Mouse (Mus musculus): ENCODE data around the gene Gm49486.

Gm49486 gene

DNA sequence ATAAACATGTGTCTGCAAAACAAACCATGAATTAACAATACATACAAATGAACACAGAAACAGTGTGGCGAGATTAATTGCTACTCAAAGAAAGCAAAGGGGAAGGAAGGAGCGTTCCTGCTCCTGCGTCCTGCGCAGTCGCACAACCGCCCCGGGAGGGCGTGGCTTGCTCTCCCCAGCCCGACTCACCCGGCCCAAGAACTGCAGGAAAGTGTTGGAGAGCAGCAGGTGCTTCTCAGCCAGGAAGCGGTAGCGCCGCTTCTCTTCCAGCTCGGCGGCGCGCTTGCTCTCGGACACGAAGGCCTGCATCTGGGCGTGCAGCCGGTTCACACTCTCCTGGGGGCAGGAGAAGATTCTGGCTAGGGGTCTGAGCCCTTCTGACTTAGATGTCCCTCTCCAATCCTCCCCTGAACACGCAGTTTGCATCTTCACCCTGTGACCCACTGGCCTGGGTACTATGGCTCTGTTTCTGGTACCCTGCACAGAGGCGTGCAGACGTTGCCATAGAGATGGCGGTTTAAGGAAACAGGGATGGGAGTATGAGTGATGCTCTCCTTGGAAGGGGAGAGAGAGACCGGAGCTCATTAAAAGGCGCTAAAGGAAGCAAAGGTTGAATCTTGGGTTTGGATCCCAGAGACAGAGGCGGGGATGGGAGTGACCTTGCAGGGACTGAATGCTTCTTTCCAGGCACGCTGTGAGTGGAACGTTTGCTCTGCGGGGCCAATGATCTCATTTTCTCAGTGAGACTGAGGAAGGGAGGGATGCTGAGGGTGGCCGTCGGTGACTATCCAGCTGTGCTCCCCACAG lies 41.3 kb downstream of the Gm49486 start:
- DNase-seq (ENCODE audit: low spot score in 2 of 2), result no peak

DNA sequence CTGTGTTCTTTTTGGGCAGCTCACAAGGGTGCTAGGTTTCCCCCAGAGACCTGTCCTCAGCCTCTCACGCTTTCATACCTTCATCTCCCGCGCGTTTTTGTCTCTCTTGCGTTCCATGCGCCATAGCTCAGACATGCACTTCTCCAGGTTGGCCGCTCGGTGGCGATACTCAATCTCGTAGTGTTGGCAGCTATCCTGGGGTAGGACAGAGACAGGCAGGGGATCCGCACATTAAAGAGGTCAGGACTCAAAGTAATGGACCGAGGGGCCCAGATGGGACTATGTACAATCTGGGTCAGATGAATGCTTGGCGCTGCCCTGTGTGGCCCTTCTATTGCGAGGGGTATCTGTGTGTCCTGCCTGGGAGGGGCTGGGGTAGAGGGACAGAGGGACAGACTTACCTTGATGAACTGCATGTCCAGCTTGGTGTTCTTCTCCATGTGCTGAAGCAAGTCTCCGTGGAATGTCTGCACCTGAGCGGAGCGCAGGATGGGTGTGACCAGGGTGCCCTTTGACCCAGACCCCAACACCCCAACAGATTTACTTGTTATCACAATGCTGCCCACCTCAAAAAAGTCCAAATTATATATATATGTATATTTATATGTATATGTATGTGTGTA lies 42.0 kb downstream of the Gm49486 start:
- no peak for DNase-seq (ENCODE audit: low spot score in 2 of 2)

DNA sequence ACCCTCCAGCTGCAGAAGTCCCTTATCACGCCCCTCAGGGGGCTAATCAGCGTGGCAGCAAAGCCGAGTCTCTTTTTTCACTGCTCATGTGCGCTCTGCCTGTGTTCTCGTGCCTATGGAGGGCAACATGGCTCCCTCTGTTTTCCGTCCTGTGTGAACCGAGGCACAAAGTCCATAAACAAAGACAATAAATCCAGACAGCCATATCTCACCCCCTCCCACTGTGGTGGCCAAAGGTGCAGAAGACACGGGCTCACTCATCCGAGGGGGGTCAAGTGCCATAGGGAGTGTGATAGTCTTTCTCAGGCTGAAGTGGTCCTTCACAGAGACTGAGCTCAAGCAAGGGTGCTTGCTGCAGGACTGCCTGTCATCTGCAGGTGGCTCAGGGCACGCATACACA lies 43.8 kb downstream of the Gm49486 start:
- no peak for DNase-seq (ENCODE audit: low spot score in 2 of 2)

DNA sequence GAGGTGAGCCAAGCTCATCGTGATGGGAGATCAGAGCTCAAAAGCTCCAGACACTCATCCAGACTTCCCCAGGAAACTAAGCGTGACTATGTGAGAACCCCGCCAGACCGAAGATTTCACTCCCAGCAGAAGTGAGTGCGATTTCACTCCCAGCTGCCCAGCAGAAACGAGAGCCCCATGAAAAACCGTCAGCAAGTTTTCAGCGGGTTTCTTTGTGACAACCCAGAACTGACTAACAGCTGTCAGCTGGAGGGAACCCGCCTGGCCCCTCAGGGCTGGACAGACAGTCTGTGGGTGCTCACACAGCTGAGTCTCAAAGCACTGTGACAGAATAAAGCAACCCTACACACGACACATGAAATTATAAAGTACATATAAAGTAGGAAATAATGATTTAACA lies 48.5 kb downstream of the Gm49486 start:
- no peak for DNase-seq (ENCODE audit: low spot score in 2 of 2)

DNA sequence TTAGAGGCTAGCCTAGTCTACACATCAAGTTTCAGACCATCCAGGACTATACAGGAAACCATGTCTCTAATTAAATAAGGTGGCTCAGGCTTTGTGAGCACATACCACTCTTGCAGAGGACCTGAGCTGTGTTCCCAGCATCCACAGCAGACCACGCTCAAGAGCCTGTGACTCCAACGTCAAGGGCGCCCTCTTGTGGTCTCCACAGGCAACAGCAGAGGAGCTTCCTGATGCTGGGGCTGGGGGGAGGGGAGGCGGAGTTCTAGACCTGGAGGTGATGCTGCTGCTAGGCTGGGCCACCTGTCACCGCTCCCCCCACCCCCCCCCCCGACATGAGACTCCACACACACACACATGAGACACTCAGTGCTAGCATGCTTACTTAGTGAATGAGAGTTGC lies 51.0 kb downstream of the Gm49486 start:
- DNase-seq (ENCODE audit: low spot score in 2 of 2), result no peak

GRCm38 (mm10) chr15:79280850-79281249 lies 51.7 kb downstream of the Gm49486 start:
- DNase-seq (ENCODE audit: low spot score in 2 of 2), result no peak

DNA sequence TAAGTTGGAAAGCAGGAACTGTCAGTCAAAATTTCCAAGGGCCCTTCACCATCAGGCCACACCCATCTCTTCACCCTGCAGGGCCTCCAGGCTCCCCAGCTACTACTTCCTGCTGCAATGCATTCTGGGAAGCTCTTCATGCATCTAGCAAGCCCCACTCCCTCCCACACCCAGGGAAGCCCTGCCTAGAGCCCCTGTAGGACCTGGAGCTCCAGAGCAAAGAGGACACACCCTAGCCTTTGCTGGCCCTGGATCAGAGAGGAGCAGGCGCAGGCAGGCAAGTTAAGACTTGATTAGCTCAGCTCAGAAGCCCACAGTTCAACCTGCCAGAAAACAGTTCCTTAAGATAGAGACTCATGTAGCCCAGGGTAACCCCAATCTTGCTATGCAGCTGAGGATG lies 52.2 kb downstream of the Gm49486 start:
- DNase-seq (ENCODE audit: low spot score in 2 of 2), result no peak

- no peak for DNase-seq (ENCODE audit: low spot score in 2 of 2)
Observed at GRCm38 (mm10) chr15:79282434-79282833, 53.2 kb downstream of the Gm49486 start.

DNA sequence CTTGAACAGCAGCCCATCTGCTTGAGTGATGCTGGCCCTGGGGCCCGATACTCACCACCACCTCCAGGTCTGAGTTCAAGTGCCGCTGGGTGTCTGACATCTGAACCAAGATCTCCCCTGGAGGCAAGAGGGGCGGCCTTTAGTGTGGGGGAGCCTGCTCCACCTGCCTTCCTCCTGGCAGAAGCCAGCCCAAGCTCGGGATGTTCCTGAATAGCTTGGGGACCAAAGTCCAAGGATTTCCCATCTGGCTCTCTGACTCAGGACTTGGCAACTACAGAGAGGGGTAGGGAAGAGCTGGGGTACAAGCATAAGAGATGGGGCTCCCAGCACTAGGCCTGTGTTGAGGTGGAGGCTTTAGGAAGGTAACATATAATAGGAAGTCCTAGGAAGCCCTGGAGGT lies 54.2 kb downstream of the Gm49486 start:
- DNase-seq (ENCODE audit: low spot score in 2 of 2), result no peak

DNA sequence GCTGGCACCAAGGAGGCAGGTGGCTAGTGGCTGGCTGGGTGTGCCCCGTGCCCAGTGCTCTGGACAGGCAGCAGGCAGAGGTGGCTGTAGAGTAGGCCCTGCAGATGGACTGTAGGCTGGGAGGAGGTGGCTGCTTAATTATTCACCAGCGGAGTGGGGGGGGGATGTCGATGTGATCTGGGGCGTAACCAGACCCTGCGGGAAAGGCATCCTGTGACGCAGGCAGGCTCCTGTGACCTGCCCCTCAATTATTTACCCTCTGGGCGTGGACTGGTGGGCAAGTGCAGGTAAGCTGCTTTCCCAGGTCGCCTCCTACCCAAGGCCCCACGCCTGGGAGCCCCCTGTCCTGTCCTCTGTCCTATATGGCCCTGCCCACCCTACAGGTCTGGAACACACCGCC lies 56.2 kb downstream of the Gm49486 start, which contains the start of gene Baiap2l2:
Baiap2l2 (minus strand) TSS at position 139 of the 400 bp plus-strand sequence.
- no peak for DNase-seq (ENCODE audit: low spot score in 2 of 2)

GRCm38 (mm10) chr15:79286141-79286540 lies 57.0 kb downstream of the Gm49486 start:
- DNase-seq (ENCODE audit: low spot score in 2 of 2), result no peak

DNA sequence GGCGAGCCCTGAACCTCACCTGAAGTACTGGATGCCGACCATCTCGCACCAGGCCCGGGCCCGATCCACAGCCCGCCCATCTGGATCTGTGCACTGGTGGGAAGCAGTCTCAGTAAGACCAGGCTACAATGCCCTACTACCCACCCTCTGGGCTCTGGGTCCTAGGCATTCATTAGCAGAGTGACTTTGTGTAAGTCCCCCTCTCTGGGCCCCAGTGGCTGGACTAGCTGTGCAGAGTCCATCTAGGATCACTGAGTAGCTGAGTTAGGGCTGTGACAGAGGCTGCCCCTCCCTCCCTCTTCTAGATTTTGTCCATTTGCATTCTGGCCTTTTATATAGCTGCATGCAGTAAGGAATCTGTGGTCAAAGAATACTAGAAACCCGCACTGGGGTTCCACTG lies 57.9 kb downstream of the Gm49486 start:
- DNase-seq (ENCODE audit: low spot score in 2 of 2), result no peak

- DNase-seq (ENCODE audit: low spot score in 2 of 2), result no peak
Observed at GRCm38 (mm10) chr15:79288387-79288786, 59.2 kb downstream of the Gm49486 start.

DNA sequence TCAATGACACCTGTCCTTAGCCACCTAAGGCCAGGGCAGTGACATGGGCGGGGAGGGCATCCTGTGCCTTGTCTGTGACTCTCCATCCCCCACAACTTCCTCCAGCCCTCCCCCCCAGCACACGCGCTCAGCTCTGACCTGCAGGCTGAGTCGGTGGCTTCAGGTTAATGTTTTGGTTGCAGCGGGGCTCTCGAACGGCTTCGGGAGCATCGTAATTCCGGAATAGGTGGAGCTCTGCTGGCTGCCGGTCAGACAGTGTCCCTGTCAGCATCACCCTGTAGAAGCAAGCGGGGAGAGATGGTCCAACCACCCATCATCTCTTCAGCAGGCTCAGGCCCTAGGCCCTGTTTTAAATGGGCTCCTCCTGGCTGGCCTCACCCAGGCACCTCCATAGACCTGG lies 60.2 kb downstream of the Gm49486 start:
- no peak for DNase-seq (ENCODE audit: low spot score in 2 of 2)

GRCm38 (mm10) chr15:79290340-79290739 lies 61.1 kb downstream of the Gm49486 start:
- no peak for DNase-seq (ENCODE audit: low spot score in 2 of 2)

DNA sequence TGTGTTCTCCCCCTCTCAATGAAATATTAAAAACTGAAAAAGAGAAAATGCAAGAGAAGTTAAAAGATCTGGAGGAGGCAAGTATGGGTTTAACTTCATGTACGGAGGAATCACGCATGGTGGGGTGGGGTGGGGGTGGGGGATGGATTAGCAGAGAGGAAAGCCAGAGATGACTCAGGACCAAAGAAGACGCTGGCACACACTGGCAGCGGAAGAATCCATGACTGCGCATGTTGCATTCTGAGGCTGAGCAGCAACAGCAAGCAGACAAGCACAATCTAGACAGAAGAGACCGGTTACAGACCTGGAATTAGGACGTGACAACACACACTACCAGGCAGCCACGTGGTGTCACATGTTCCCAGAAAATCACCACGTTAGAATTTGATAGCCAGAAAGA lies 63.6 kb downstream of the Gm49486 start:
- DNase-seq (ENCODE audit: low spot score in 2 of 2), result no peak

- no peak for DNase-seq (ENCODE audit: low spot score in 2 of 2)
Observed at GRCm38 (mm10) chr15:79298553-79298952, 69.4 kb downstream of the Gm49486 start.

DNA sequence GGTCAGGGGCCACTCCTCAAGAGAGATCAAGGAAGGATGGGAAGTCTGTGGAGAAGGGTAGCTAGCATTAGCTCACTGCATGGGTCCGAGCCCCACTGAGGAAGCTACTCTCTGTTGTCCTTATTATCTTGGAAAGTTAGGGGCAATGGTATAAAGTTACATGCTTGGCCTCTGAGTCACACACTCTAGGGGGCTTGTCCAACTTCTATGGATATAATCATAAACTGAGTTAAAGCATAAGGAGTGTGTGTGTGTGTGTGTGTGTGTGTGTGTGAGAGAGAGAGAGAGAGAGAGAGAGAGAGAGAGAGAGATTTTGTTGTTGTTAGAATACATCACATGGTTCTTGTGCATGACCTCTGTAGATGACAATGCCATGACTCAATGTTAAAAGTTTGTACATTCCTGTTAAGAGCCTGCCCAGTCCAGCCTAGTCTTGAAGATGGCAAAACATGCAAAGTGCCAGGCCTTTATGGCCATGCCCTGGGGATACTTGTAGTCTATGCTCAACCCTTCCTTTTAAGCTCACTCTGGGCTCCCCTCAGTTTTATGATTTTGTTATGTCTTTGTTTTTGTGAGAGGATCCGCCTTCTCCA lies 70.5 kb downstream of the Gm49486 start:
- DNase-seq (ENCODE audit: low spot score in 2 of 2), result no peak

DNA sequence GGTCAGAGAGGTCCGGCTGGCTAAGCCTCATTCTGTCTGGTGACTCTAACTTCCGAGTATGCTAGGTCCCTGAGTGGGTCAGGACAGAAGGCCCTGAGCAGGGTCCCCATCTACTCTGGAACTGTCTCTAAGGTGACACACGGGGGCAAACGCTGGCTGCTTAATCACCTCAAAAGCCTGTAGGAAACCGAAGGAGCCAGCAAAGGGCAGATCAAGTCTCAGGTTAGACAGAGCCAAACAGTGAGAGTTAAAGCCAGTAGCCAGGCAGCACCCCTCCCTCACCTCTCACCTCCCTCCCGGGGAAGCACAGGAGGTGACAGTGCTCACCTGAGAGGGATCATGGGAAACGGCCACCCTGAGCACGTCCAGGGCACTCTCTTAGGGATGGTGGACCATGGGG lies 74.5 kb downstream of the Gm49486 start:
- no peak for DNase-seq (ENCODE audit: low spot score in 2 of 2)

DNA sequence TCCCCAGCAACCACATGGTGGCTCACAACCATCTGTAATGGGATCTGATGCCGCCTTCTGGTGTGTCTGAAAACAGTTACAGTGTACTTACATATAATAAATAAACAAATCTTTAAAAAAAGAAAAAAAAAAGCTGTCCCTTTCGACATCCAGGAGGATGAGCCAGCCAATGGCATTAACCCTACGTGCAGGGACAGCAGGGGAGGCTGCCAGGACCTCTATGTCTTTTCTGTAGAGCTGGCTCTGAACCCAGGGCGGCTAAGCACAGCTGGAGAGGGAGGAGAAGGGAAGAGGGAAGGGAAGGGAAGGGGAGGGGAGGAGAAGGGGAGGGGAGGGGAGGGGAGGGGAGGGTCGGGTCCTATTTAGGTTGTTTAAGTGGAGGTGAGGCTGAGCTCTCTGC lies 75.6 kb downstream of the Gm49486 start:
- DNase-seq (ENCODE audit: low spot score in 2 of 2), result no peak

DNA sequence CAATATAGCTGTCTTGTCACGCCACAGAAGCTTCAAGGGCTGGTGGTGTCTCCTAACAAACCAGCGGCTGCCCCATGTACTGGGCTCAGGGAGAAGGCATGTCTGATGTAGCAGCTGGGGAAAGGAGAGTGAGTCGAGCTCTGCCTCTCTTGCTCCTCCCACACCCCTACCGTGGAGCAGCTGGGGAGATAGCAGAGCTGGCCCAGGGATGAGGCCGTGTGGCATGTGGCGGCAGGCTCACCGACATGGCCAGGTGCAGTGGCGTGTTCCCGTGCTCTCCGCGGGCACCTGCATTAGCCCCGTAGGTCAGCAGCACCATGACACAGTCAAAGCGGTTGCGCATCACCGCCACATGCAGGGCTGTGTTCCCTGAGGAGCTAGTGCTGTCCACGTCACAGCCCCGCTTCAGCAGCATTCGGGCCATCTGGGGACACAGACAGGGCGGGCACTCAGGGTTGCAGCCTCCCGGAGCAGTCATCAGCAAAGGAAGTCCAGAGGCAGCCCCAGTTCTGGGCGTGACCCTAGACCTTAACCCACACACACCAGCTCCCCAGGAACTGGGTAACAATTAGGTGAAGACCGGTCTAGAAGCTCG lies 76.9 kb downstream of the Gm49486 start:
- no peak for DNase-seq (ENCODE audit: low spot score in 2 of 2)
